In genomic region chr16:85173373-85174081, GRCm38 (mm10) we compare ENCODE assay signal across 7 mouse cellular contexts. TPM values are rescaled to one million over a fixed set of nuclear protein-coding genes. Genes with fewer than 3 reads are reported as not detected.
DNase-seq lines count a peak whose midpoint lies in the region; ATAC-seq and TF ChIP-seq lines count a peak whose summit lies in the region.

Gene App, minus strand, starts transcription at chr16:85173766.

- peak within 1 kb of the TSS; percentile 95 for H3K4me3 ChIP-seq in intestine, postnatal 0 days (ENCODE audit: low read depth, low read length)
- H3K4me3 ChIP-seq in limb, embryonic 10.5 days: peak within 1 kb of the TSS; percentile 92
- peak within 1 kb of the TSS; percentile 74 for H3K4me3 ChIP-seq in midbrain, embryonic 12.5 days
- H3K4me3 ChIP-seq in small intestine, adult 2 months (ENCODE audit: low read depth, low read length): peak within 1 kb of the TSS; percentile 88

- peak within 1 kb of the TSS; percentile 86 for H3K9ac ChIP-seq in intestine, postnatal 0 days (ENCODE audit: low read depth, low read length)
- peak within 1 kb of the TSS; percentile 98 for H3K9ac ChIP-seq in midbrain, embryonic 12.5 days (replicated peaks)

- H3K4me1 ChIP-seq in intestine, postnatal 0 days (replicated peaks; ENCODE audit: control insufficient read depth, insufficient read depth, low read length): peaks cover 4% of the 10 kb centered on the region; the same call in 1 of the 2 replicates
- peaks cover 34% of the 10 kb centered on the region for H3K4me1 ChIP-seq in limb, embryonic 10.5 days
- peaks cover 21% of the 10 kb centered on the region for H3K4me1 ChIP-seq in midbrain, embryonic 12.5 days
- peaks cover 16% of the 10 kb centered on the region; the same call in 1 of the 2 replicates for H3K4me1 ChIP-seq in small intestine, adult 2 months (ENCODE audit: control insufficient read depth, insufficient read depth, insufficient read length, low read length)

- peak; percentile 74 for TF ChIP-seq POLR2A in small intestine, adult 2 months (IDR thresholded peaks at IDR 0.05; ENCODE audit: low read depth, low read length)

- no peaks in the 10 kb centered on the region for H3K27me3 ChIP-seq in intestine, postnatal 0 days (replicated peaks; ENCODE audit: control insufficient read depth, insufficient read depth, low read length)
- peaks cover 9% of the 10 kb centered on the region for H3K27me3 ChIP-seq in limb, embryonic 10.5 days (ENCODE audit: low read depth, poor library complexity, severe bottlenecking)
- H3K27me3 ChIP-seq in midbrain, embryonic 12.5 days: peaks cover 8% of the 10 kb centered on the region
- H3K27me3 ChIP-seq in small intestine, adult 2 months (ENCODE audit: control insufficient read depth, insufficient read depth, low read length): no peaks in the 10 kb centered on the region

- WGBS in intestine, postnatal 0 days: under 1% methylated on average over 74 of the region's 78 CpGs
- WGBS in limb, embryonic 10.5 days: under 1% methylated on average over 74 of the region's 78 CpGs
- WGBS in midbrain, embryonic 12.5 days: under 1% methylated on average over 78 of the region's 78 CpGs
- under 1% methylated on average over 78 of the region's 78 CpGs for WGBS in small intestine, adult 2 months

- H3K4me2 ChIP-seq in intestine, postnatal 0 days (replicated peaks; ENCODE audit: low read depth): peak within 1 kb of the TSS; percentile 88
- peak within 1 kb of the TSS; percentile 63 for H3K4me2 ChIP-seq in midbrain, embryonic 12.5 days (replicated peaks)

- H3K9me3 ChIP-seq in intestine, postnatal 0 days (ENCODE audit: control insufficient read depth): no peaks in the 10 kb centered on the region
- H3K9me3 ChIP-seq in limb, embryonic 10.5 days (replicated peaks): no peaks in the 10 kb centered on the region
- no peaks in the 10 kb centered on the region for H3K9me3 ChIP-seq in midbrain, embryonic 12.5 days

- peak; percentile 93 for TF ChIP-seq CTCF in intestine, postnatal 0 days (IDR thresholded peaks at IDR 0.05; ENCODE audit: low read depth)
- TF ChIP-seq CTCF in small intestine, adult 2 months (IDR thresholded peaks at IDR 0.05; ENCODE audit: extremely low read depth, insufficient read length, insufficient replicate concordance, low read depth, low read length): peak; percentile 79

- DNase-seq in adrenal gland, postnatal 10 days: peak; percentile 97
- DNase-seq in embryo, embryonic 9.5 days (ENCODE audit: extremely low spot score): peak; percentile 90
- DNase-seq in gonadal fat pad, adult 2 months (ENCODE audit: low read depth): no peak
- DNase-seq in limb, embryonic 10.5 days (ENCODE audit: low spot score): peak; percentile 92

- ATAC-seq in intestine, postnatal 0 days: peak; percentile 80
- ATAC-seq in midbrain, embryonic 12.5 days (ENCODE audit: low FRiP score, low read depth): peak; percentile 85

- peak within 1 kb of the TSS; percentile 85 for H3K27ac ChIP-seq in intestine, postnatal 0 days (ENCODE audit: low read depth, low read length)
- H3K27ac ChIP-seq in limb, embryonic 10.5 days: peak within 1 kb of the TSS; percentile 90
- H3K27ac ChIP-seq in midbrain, embryonic 12.5 days (replicated peaks): peak within 1 kb of the TSS; percentile 91
- H3K27ac ChIP-seq in small intestine, adult 2 months (ENCODE audit: insufficient read depth, low read depth, low read length): peak within 1 kb of the TSS; percentile 63

- H3K36me3 ChIP-seq in intestine, postnatal 0 days (ENCODE audit: control insufficient read depth, insufficient read depth): 0 out of 2 replicates have a peak, but pooled peaks cover 4% of the 10 kb centered on the region
- H3K36me3 ChIP-seq in limb, embryonic 10.5 days: peaks cover 4% of the 10 kb centered on the region; the same call in 1 of the 2 replicates
- H3K36me3 ChIP-seq in midbrain, embryonic 12.5 days: no peaks in the 10 kb centered on the region
- no peaks in the 10 kb centered on the region for H3K36me3 ChIP-seq in small intestine, adult 2 months (ENCODE audit: control insufficient read depth, insufficient read depth, low read length)

RNA-seq across cellular contexts. Expression of gene App, which starts in this region (rescaled TPM):
- total RNA-seq in adrenal gland, postnatal 10 days (2021): 100 to 1,000 TPM; 290 to 292 TPM
- polyA plus RNA-seq in gonadal fat pad, adult 2 months (2012; rRNA removed): 320 and 379 TPM in 2 replicates
- polyA plus RNA-seq in intestine, postnatal 0 days (2015; fragmentation: Nextera tagmentation; extraction: Ambion mirVana): 191 and 203 TPM in 2 replicates
- 80.2 and 94.7 TPM in 2 replicates for polyA plus RNA-seq in limb, embryonic 10.5 days (2016; fragmentation: Nextera tagmentation; extraction: Ambion mirVana)
- polyA plus RNA-seq in midbrain, embryonic 12.5 days (2016; fragmentation: Nextera tagmentation; extraction: Ambion mirVana): 218 and 220 TPM in 2 replicates
- polyA plus RNA-seq in small intestine, adult 2 months (2012; rRNA removed): 133 and 387 TPM in 2 replicates
